Mouse (Mus musculus) stomach, embryonic 16.5 days (tissue): ENCODE data around the gene Foxj2. TPM values are rescaled to one million over a fixed set of nuclear protein-coding genes. Genes with fewer than 3 reads are reported as not detected.

Experiments
- ATAC-seq: fragments of 200-750 bp; cut with Nextera tagmentation; 2 replicates; pipeline ENCODE4 v1.8.0; 2017; ENCODE audit warnings: moderate number of reproducible peaks, moderate TSS enrichment; ENCODE audit not compliant: insufficient read depth, low FRiP score
- H3K27ac ChIP-seq: fragments of 300-500 bp; sonication (generic); 2 replicates; pipeline ENCODE4 v1.5.1; 2014; ENCODE audit warnings: low read length
- H3K27me3 ChIP-seq: fragments of 300-500 bp; sonication (generic); 2 replicates; pipeline ENCODE4 v1.6.1; 2014; ENCODE audit warnings: low read length, control low read depth, mixed read lengths; ENCODE audit not compliant: control insufficient read depth, insufficient read depth
- H3K36me3 ChIP-seq: fragments of 300-500 bp; sonication (generic); 2 replicates; pipeline ENCODE4 v1.6.1; 2014; ENCODE audit warnings: low read length; ENCODE audit not compliant: control insufficient read depth, insufficient read depth
- H3K4me1 ChIP-seq: fragments of 300-500 bp; sonication (generic); 2 replicates; pipeline ENCODE4 v1.6.1; 2014; ENCODE audit warnings: low read length, control low read depth, mixed read lengths; ENCODE audit not compliant: control insufficient read depth, insufficient read depth
- H3K4me2 ChIP-seq: fragments of 300-500 bp; sonication (generic); 2 replicates; pipeline ENCODE4 v1.6.1; 2014; ENCODE audit warnings: low read depth, low read length, mixed read lengths
- H3K4me3 ChIP-seq: fragments of 300-500 bp; sonication (generic); replicated peaks from 2 replicates; pipeline ENCODE4 v1.5.1; 2014; ENCODE audit warnings: mild to moderate bottlenecking, low read length
- H3K9ac ChIP-seq: fragments of 300-500 bp; sonication (generic); 2 replicates; pipeline ENCODE4 v1.6.1; 2014; ENCODE audit warnings: low read length
- H3K9me3 ChIP-seq: fragments of 300-500 bp; sonication (generic); replicated peaks from 2 replicates; pipeline ENCODE4 v1.6.1; 2016; ENCODE audit warnings: low read length, control low read depth; ENCODE audit not compliant: control insufficient read depth
- WGBS: fragments of 180-500 bp; shearing (Covaris S2); extraction: QIAGEN DNeasy Blood & Tissue Kit; methylation state at CpG from one replicate; pipeline ENCODE4 v1.1.7; 2014; 5-methylcytosine and 5-hydroxymethylcytosine counted together
- polyA plus RNA-seq: library from polyadenylated mRNA; unstranded; fragments of >200 nt; fragmentation: Nextera tagmentation; extraction: Ambion mirVana; gene quantifications from 2 replicates; pipeline ENCODE4 v1.2.1, GENCODE M21; 2015

Gene Foxj2
- polyA plus RNA-seq, 1 experiment from 2014 or later: 5.9 TPM

DNA sequence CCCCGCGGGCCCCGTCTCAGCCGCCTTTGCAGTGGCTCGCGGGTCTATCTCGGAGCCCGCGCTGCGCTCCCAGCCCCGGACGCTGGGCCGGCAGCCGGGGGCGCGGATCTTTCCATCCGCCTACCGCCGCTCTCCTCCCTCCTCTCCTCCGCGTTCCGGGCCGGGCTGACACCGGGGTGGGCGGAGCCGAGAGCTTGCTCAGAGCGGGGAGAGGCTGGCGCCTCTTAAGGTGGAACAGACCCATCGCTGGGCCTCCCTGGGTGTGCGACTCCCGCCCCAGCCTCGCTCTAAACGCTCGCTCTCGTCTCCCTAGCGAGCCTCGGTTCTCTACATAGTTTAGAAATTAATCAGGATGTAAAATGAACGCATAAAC, 8.4 kb upstream of the Foxj2 start:
- H3K4me2 ChIP-seq: peak overlapping the region; percentile 79
- no peaks in the 10 kb centered on the region for H3K9me3 ChIP-seq
- H3K9ac ChIP-seq: peak overlapping the region; percentile 91
- peaks cover 7% of the 10 kb centered on the region for H3K4me1 ChIP-seq
- peak overlapping the region; percentile 100 for H3K27ac ChIP-seq
- H3K4me3 ChIP-seq: peak overlapping the region; percentile 69
- no peaks in the 10 kb centered on the region for H3K27me3 ChIP-seq
- ATAC-seq: peak; percentile 95
- WGBS: under 1% methylated on average over 38 of the region's 38 CpGs
- no peaks in the 10 kb centered on the region for H3K36me3 ChIP-seq

DNA sequence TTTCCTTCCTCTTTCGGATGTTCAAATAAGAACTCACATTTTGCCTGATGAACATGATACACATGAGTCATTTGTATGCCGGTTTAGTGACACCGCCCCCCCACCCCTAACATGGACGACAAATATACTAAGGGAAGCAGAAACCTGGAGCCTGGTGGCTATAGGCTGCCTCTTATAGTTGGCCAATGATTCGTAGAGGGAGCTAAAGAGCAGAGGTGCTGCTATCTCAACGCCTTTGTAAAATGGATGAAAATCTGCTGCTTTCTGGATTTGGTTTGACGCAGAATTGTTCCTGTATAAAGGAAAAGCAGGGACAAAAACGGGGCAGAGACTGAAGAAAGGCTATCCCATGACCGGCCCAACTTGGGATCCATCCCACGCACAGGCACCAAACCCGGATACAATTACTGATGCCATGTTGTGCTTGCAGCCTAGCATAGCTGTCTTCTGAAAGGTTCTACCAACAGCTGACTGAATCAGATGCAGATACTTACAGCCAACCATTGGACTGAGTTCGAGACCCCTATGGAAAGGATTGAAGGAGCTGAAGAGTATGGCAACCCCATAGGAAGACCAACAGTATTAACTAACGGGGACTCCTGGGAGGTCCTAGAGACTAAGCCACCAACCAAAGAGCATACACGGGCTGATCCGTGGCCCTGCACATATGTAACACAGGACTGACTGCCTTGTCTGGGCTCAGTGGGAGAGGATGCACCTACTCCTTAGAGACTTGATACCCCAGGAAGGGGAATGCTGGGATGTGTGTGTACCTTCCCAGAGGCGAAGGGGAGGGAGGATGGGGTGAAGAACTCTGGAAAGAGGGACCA, 7.7 kb upstream of the Foxj2 start:
- H3K4me3 ChIP-seq: peak overlapping the region; percentile 69
- H3K9me3 ChIP-seq: no peaks in the 10 kb centered on the region
- H3K4me1 ChIP-seq: peaks cover 7% of the 10 kb centered on the region
- peak overlapping the region; percentile 100 for H3K27ac ChIP-seq
- no peaks in the 10 kb centered on the region for H3K36me3 ChIP-seq
- ATAC-seq: peak; percentile 35; the same call in 1 of the 2 replicates
- no peaks in the 10 kb centered on the region for H3K27me3 ChIP-seq
- H3K4me2 ChIP-seq: peak overlapping the region; percentile 79
- 27% methylated on average over 16 of the region's 16 CpGs for WGBS
- H3K9ac ChIP-seq: peak overlapping the region; percentile 91

DNA sequence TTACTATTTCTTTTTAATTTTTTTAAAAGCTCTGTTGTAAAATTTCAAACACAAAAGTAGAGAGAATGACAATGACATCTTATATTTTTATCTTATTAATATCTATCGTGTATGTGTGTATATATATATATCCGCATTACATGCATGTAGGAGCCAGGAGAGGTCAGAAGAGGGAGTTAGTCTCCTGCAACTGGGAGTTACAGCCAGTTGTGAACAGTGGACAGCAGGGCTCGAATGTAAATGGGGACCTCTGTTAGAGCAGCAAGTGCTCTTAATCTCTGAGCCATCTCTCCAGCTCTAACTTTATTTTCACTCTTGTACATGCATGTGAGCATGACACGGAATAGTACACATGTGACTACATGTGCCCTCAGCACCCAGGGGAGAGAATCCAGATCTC, 7.0 kb upstream of the Foxj2 start:
- WGBS: 85% methylated on average over 4 of the region's 4 CpGs
- no peaks in the 10 kb centered on the region for H3K27me3 ChIP-seq
- no peak overlapping the region for H3K9ac ChIP-seq
- H3K4me2 ChIP-seq: no peak overlapping the region
- H3K27ac ChIP-seq: no peak overlapping the region
- H3K9me3 ChIP-seq: no peaks in the 10 kb centered on the region
- H3K4me3 ChIP-seq: no peak overlapping the region
- H3K4me1 ChIP-seq: peaks cover 7% of the 10 kb centered on the region
- no peak for ATAC-seq
- no peaks in the 10 kb centered on the region for H3K36me3 ChIP-seq

DNA sequence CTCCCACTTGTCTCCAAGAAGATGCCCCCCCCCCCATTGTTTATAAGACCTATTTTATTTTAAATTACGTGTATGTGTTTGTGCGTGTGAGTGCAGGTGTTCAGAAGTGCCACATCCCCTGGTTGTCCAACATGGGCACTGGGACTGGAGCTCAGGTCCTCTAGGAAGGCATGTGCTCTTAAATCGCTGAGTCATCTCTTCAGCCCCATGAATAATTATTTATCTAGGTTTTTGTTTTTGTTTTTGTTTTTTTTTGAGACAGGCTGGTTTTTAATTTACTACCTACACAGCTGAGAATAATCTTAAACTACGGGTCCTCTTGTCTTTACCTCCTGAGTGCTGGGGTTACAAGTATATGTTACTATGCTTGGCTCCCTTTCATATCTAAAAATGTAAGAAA, 6.1 kb upstream of the Foxj2 start:
- no peak overlapping the region for H3K27ac ChIP-seq
- no peaks in the 10 kb centered on the region for H3K27me3 ChIP-seq
- WGBS: 80% methylated on average over 4 of the region's 4 CpGs
- no peaks in the 10 kb centered on the region for H3K36me3 ChIP-seq
- no peak overlapping the region for H3K9ac ChIP-seq
- no peak overlapping the region for H3K4me3 ChIP-seq
- no peak overlapping the region for H3K4me2 ChIP-seq
- no peak for ATAC-seq
- peaks cover 7% of the 10 kb centered on the region for H3K4me1 ChIP-seq
- no peaks in the 10 kb centered on the region for H3K9me3 ChIP-seq

DNA sequence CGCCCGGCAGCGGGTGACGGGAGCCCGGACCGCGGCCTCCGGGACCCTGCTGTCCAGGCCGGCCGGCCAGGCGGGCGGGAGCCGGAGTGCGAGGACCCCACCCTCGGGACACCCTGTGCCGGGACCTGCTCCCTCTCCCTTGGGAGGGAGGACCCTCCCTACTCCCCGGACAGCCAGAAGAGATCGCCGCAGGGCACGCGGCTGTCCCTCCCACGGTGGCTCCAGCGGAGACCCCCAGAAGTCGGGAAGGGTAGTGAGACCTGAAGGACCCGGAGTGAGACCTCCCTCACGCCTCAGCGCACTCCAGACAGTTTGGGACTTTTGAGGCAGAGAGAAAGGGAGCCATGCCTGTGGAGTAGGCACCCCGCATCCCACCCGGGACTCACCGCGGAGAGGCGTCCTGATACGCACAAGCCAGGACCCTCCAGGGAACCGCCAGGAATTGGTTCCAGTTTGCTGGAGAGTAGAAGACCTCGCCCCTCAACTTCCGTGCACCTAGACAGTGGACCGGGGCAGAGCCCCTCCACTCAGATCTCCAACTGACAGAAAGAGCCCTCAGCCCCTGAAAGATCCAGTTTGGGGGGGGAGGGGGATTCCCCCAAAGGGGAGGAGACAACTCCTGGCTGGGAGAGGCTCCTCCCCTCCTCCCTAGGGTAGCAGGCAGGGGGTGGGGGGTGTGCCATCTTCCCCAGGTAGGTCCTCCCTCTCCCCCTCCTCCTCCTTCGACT, 521 bp downstream of the Foxj2 start:
- H3K27ac ChIP-seq: peak overlapping the region; percentile 80
- H3K9me3 ChIP-seq: no peaks in the 10 kb centered on the region
- peak; percentile 45 for ATAC-seq
- peaks cover 29% of the 10 kb centered on the region for H3K4me1 ChIP-seq
- H3K9ac ChIP-seq: peak overlapping the region; percentile 97
- WGBS: under 1% methylated on average over 38 of the region's 38 CpGs
- no peaks in the 10 kb centered on the region for H3K27me3 ChIP-seq
- H3K4me3 ChIP-seq: peak overlapping the region; percentile 95
- H3K4me2 ChIP-seq: peak overlapping the region; percentile 85
- H3K36me3 ChIP-seq: no peaks in the 10 kb centered on the region

DNA sequence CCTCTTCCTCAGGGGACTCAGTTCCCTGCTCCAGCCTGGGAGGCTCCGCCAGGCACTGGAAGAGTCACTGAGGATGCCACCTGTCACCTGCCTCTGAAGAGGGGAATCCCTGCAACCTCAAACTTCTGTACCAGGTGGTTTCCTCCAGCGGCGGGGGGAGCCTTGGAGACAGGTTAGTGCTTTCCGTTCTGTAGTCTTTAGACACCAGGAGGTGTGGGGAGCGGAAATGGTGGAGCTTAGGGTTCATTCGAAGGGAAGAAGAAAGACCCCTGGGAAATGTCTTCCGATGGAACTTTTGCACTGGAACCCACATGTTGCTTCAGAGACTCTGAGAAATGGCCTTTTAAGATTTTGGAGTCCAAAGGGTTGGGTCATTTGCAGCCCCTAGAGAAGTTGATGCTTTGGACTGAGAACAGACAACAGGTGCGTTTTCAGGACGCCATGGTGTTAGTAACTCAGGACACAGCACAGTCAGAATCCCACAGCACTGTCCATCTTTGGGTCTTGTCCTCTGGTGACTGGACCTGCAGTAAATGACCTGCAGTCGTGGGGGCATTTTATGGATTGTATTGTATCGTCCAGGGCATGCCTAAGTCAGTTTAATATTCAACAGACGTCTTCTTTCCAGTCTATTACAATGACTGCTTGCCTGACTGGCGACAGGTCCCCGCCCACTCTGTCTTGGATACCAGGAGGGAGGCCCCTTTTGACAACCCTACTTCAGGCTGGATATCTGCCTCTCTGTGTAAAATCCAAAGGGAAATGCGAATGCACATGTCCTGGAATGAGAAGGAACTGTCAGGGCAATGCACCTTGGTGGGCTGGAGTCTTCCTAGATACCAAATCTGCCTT, 1.3 kb downstream of the Foxj2 start:
- H3K4me3 ChIP-seq: peak overlapping the region; percentile 95
- H3K4me2 ChIP-seq: peak overlapping the region; percentile 85
- H3K4me1 ChIP-seq: peaks cover 37% of the 10 kb centered on the region
- no peaks in the 10 kb centered on the region for H3K36me3 ChIP-seq
- no peak for ATAC-seq
- no peak overlapping the region; the same call in 1 of the 2 replicates for H3K27ac ChIP-seq
- peak overlapping the region; percentile 97 for H3K9ac ChIP-seq
- no peaks in the 10 kb centered on the region for H3K9me3 ChIP-seq
- 31% methylated on average over 15 of the region's 15 CpGs for WGBS
- no peaks in the 10 kb centered on the region for H3K27me3 ChIP-seq

DNA sequence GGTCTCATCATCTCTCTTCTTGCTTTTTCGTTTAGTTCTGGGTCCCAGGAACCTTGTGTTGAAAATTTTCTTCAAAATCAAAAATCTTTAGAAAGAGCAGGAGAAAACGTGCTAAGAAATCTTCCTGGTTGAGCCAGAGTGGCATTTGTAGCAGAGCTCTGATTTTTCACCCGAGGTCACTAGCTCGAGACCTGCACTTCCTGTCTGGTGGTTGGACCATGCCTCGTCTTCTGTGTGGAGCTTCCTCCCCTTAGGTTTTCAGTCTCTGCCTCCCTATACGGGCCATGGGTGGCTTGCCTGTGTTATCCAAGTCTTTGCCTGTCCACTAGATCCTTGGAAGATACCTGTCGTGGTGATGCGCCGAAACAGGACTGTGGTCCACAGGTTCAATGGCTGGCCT, 2.1 kb downstream of the Foxj2 start:
- 64% methylated on average over 9 of the region's 9 CpGs for WGBS
- Histone ChIP-seq H3K27me3 (no peaks in the 10 kb centered on the region), H3K4me2 (peak overlapping the region; percentile 85), H3K9ac (peak overlapping the region; percentile 97; the same call in 1 of the 2 replicates), H3K4me1 (peaks cover 43% of the 10 kb centered on the region), H3K36me3 (no peaks in the 10 kb centered on the region), H3K4me3 (peak overlapping the region; percentile 95; the same call in 1 of the 2 replicates), H3K9me3 (no peaks in the 10 kb centered on the region), H3K27ac (no peak overlapping the region)
- ATAC-seq: no peak

DNA sequence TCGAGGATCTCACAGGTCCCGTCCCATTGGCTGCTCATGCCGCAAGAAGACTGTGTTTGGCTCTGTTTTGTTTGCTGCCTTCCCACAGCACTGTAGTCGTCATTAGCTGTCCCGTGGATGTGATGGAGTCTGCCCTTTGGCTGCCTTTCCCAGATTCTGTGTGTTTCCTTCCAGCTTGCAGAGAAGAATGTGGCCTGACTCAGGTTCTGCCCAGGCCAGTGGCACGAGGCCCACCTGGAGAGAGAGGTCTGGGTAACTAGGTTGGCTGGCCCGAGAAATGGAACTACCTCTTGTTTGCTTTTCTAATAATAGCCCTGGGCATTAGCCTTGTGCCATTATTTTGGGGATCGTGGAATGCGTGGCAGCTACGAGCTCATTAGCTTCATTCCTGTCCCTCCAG, 4.4 kb downstream of the Foxj2 start:
- Histone ChIP-seq H3K36me3 (peaks cover 3% of the 10 kb centered on the region; the same call in 1 of the 2 replicates), H3K4me3 (no peak overlapping the region), H3K9me3 (no peaks in the 10 kb centered on the region), H3K27me3 (no peaks in the 10 kb centered on the region), H3K27ac (peak overlapping the region; percentile 19), H3K4me2 (no peak overlapping the region), H3K4me1 (peaks cover 45% of the 10 kb centered on the region), H3K9ac (no peak overlapping the region)
- 61% methylated on average over 10 of the region's 10 CpGs for WGBS
- no peak for ATAC-seq
